Mouse (Mus musculus) CH12.LX (cell line): ENCODE measurements around the gene Ilf3. TPM values are rescaled to one million over a fixed set of nuclear protein-coding genes. Genes with fewer than 3 reads are reported as not detected.
A peak's percentile ranks its signal among the peaks of the same experiment; 100 is the strongest.

ENCODE experiments used
- DNase-seq: peaks from one replicate; pipeline ENCODE4 v3.0.0-alpha.2; 2013; ENCODE audit errors: extremely low read depth
- H3K27ac ChIP-seq: 2 replicates; pipeline ENCODE4 v1.5.1; 2012; ENCODE audit warnings: low read depth, mild to moderate bottlenecking, control low read depth, moderate library complexity; ENCODE audit not compliant: insufficient read depth
- H3K27me3 ChIP-seq: replicated peaks from 2 replicates; pipeline ENCODE3; 2012; ENCODE audit warnings: inconsistent platforms
- H3K36me3 ChIP-seq, 2 experiments: replicated peaks in 1 of 2; 2 replicates each; pipeline versions ENCODE3 to v1.6.1; 2012; ENCODE audit warnings: inconsistent platforms in 1 of 2, low read length in 1 of 2, mild to moderate bottlenecking in 1 of 2, mixed read lengths in 1 of 2, moderate library complexity in 1 of 2; ENCODE audit not compliant: control insufficient read depth in 1 of 2, insufficient read depth in 1 of 2
- H3K4me1 ChIP-seq, 2 experiments: 2 replicates each; pipeline ENCODE4 v1.6.1; 2012; ENCODE audit warnings: inconsistent platforms in 1 of 2, moderate library complexity in 1 of 2; ENCODE audit not compliant: insufficient read depth in 2 of 2, control insufficient read depth in 1 of 2
- H3K4me2 ChIP-seq: 2 replicates; pipeline ENCODE4 v1.6.1; 2012; ENCODE audit warnings: low read depth, mild to moderate bottlenecking, control low read depth; ENCODE audit not compliant: poor library complexity, insufficient read depth, severe bottlenecking
- H3K4me3 ChIP-seq, 3 experiments: fragments of 150-350 bp in 1 of 3; sonication (generic) in 1 of 3; replicated peaks in 1 of 3; 2 replicates each; pipeline versions ENCODE3 to v1.5.1; 2011 to 2012; ENCODE audit warnings: low read depth in 2 of 3, low read length in 2 of 3, mild to moderate bottlenecking in 2 of 3, moderate library complexity in 2 of 3, control low read depth in 1 of 3, improper control_type of control experiment in 1 of 3, inconsistent platforms in 1 of 3, mixed read lengths in 1 of 3; ENCODE audit not compliant: poor library complexity in 1 of 3
- H3K79me2 ChIP-seq: replicated peaks from 2 replicates; pipeline ENCODE4 v1.6.1; 2012; ENCODE audit warnings: mild to moderate bottlenecking, moderate library complexity; ENCODE audit not compliant: control insufficient read depth, poor library complexity, insufficient read depth, severe bottlenecking; ENCODE audit errors: extremely low read depth
- H3K9ac ChIP-seq: 2 replicates; pipeline ENCODE4 v1.6.1; 2012; ENCODE audit warnings: low read depth, mild to moderate bottlenecking, control low read depth, moderate library complexity; ENCODE audit not compliant: insufficient read depth
- H3K9me3 ChIP-seq: replicated peaks from 2 replicates; pipeline ENCODE3; 2012; ENCODE audit warnings: low read length, inconsistent platforms, mixed read lengths
- BHLHE40 ChIP-seq: IDR thresholded peaks from 2 replicates; pipeline ENCODE4 v1.6.1; 2011; ENCODE audit warnings: mild to moderate bottlenecking, low read depth, low read length, improper control_type of control experiment
- CHD1 ChIP-seq: IDR thresholded peaks from 2 replicates; pipeline ENCODE4 v1.6.1; 2012; ENCODE audit warnings: low read depth, low read length, improper control_type of control experiment, inconsistent platforms
- CHD2 ChIP-seq: IDR thresholded peaks from 2 replicates; pipeline ENCODE4 v1.6.1; 2011; ENCODE audit warnings: low read length, improper control_type of control experiment
- CTCF ChIP-seq, 2 experiments: IDR thresholded peaks in 1 of 2; conservative IDR thresholded peaks in 1 of 2; 2 replicates each; pipeline ENCODE4 v1.5.1; 2011 to 2012; ENCODE audit warnings: low read depth in 2 of 2, low read length in 2 of 2, improper control_type of control experiment in 1 of 2, inconsistent platforms in 1 of 2, mild to moderate bottlenecking in 1 of 2, moderate library complexity in 1 of 2
- ELF1 ChIP-seq: IDR thresholded peaks from 2 replicates; pipeline ENCODE4 v1.6.1; 2014; ENCODE audit warnings: low read depth, mild to moderate bottlenecking, inconsistent platforms, low read length, improper control_type of control experiment
- ETS1 ChIP-seq: conservative IDR thresholded peaks from 2 replicates; pipeline ENCODE4 v1.6.1; 2012; ENCODE audit warnings: low read depth, mild to moderate bottlenecking, inconsistent platforms, low read length, improper control_type of control experiment, moderate library complexity
- IRF4 ChIP-seq: IDR thresholded peaks from 2 replicates; pipeline ENCODE4 v1.6.1; 2014; ENCODE audit warnings: low read depth, mild to moderate bottlenecking, inconsistent platforms, low read length, improper control_type of control experiment
- JUND ChIP-seq: conservative IDR thresholded peaks from 2 replicates; pipeline ENCODE4 v1.6.1; 2011; ENCODE audit warnings: low read depth, low read length, improper control_type of control experiment
- MAX ChIP-seq: IDR thresholded peaks from 2 replicates; pipeline ENCODE4 v1.6.1; 2011; ENCODE audit warnings: low read length, improper control_type of control experiment
- MEF2A ChIP-seq: IDR thresholded peaks from 2 replicates; pipeline ENCODE4 v1.6.1; 2014; ENCODE audit warnings: low read depth, mild to moderate bottlenecking, inconsistent platforms, low read length, improper control_type of control experiment, borderline replicate concordance
- MXI1 ChIP-seq: IDR thresholded peaks from 2 replicates; pipeline ENCODE4 v1.6.1; 2011; ENCODE audit warnings: mild to moderate bottlenecking, low read depth, low read length, improper control_type of control experiment
- MYC ChIP-seq: IDR thresholded peaks from 2 replicates; pipeline ENCODE4 v1.6.1; 2011; ENCODE audit warnings: low read depth, mild to moderate bottlenecking, improper control_type of control experiment, low read length
- NELFE ChIP-seq: IDR thresholded peaks from 2 replicates; pipeline ENCODE4 v1.6.1; 2011; ENCODE audit warnings: low read depth, low read length, improper control_type of control experiment
- NRF1 ChIP-seq: IDR thresholded peaks from 2 replicates; pipeline ENCODE4 v1.6.1; 2014; ENCODE audit warnings: low read depth, mild to moderate bottlenecking, inconsistent platforms, low read length, improper control_type of control experiment, moderate library complexity
- PAX5 ChIP-seq: IDR thresholded peaks from 2 replicates; pipeline ENCODE4 v1.6.1; 2012; ENCODE audit warnings: low read length, inconsistent platforms, mixed read lengths
- POLR2AphosphoS2 ChIP-seq: IDR thresholded peaks from 2 replicates; pipeline ENCODE4 v1.6.1; 2011; ENCODE audit warnings: low read depth, low read length, improper control_type of control experiment
- RAD21 ChIP-seq: IDR thresholded peaks from 2 replicates; pipeline ENCODE4 v1.6.1; 2011; ENCODE audit warnings: low read depth, mild to moderate bottlenecking, low read length, improper control_type of control experiment, moderate library complexity
- RCOR1 ChIP-seq: conservative IDR thresholded peaks from 2 replicates; pipeline ENCODE4 v1.6.1; 2012; ENCODE audit warnings: low read depth, mild to moderate bottlenecking, inconsistent platforms, low read length, improper control_type of control experiment
- SIN3A ChIP-seq: IDR thresholded peaks from 2 replicates; pipeline ENCODE4 v1.6.1; 2012; ENCODE audit warnings: low read length, improper control_type of control experiment, inconsistent platforms
- TBP ChIP-seq: conservative IDR thresholded peaks from 2 replicates; pipeline ENCODE4 v1.6.1; 2011; ENCODE audit warnings: low read depth, low read length, improper control_type of control experiment
- USF2 ChIP-seq: conservative IDR thresholded peaks from 2 replicates; pipeline ENCODE4 v1.6.1; 2011; ENCODE audit warnings: low read depth, low read length, improper control_type of control experiment
- ZMIZ1 ChIP-seq: IDR thresholded peaks from 2 replicates; pipeline ENCODE4 v1.6.1; 2012; ENCODE audit warnings: low read depth, mild to moderate bottlenecking, inconsistent platforms, low read length, improper control_type of control experiment
- dilution Hi-C: fragments of 300-500 bp; cut with MboI; formaldehyde crosslinking; loops from 2 replicates; pipeline ENCODE4 v1.14.3; 2020; ENCODE audit warnings: low sequenced_read_pairs; ENCODE audit not compliant: extremely low pct_unique_long_range_greater_than_20kb, extremely low pct_ligation_motif_present
- in situ Hi-C: fragments of 300-500 bp; cut with MboI; formaldehyde crosslinking; loops from 3 replicates; pipeline ENCODE4 v1.14.3; 2019; ENCODE audit warnings: low sequenced_read_pairs, low pct_ligation_motif_present, low pct_unique_long_range_greater_than_20kb, mixed read lengths
- polyA plus RNA-seq: library from polyadenylated mRNA; unstranded; fragments of >175 nt; gene quantifications from 2 replicates; pipeline ENCODE4 v1.2.1, GENCODE M21; 2012; ENCODE audit warnings: low read depth; ENCODE audit not compliant: insufficient read length
- total RNA-seq, 2 experiments: library from RNA; depleted of rRNA; stranded (reverse); fragments of 300-350 nt in 1 of 2; fragments of >200 nt in 1 of 2; gene quantifications; 2 replicates each; pipeline ENCODE4 v1.2.3; 2012 to 2014

The Ilf3 gene
- total and polyA plus RNA-seq, 3 experiments, result 72.8 to 128 (median 77.3) TPM

GRCm38 (mm10) chr9:21322211-21322916 is 45.3 kb upstream of the Ilf3 start:
- Histone ChIP-seq H3K9ac (peak overlapping the region; percentile 69), H3K27me3 (no peaks in the 10 kb centered on the region), H3K4me2 (peak overlapping the region; percentile 77), H3K79me2 (peaks cover 42% of the 10 kb centered on the region), H3K36me3 (peaks cover 0 to 21% of the 10 kb centered on the region in 2 experiments)
- in situ Hi-C loops, result no loop called here
- 0 out of 2 replicates have a peak, but pooled peaks have one; percentile 33 for TF ChIP-seq TBP
- peak in 1 of 2 experiments; percentile 22; a peak in 3 of 4 replicates for TF ChIP-seq CTCF (conservative IDR thresholded peaks at IDR 0.05 in 1 of 2, IDR thresholded peaks at IDR 0.05 in 1 of 2; ENCODE audit: low read depth in 2 of 2, low read length in 2 of 2)
- peak; percentile 36; the same call in 1 of the 2 replicates for TF ChIP-seq NELFE
- TF ChIP-seq POLR2AphosphoS2, result no peak
- no peak for TF ChIP-seq USF2
- TF ChIP-seq ETS1, result no peak
- no peak for TF ChIP-seq CHD2
- TF ChIP-seq JUND, result no peak
- no peak for TF ChIP-seq ELF1
- TF ChIP-seq RCOR1, result no peak
- TF ChIP-seq MXI1, result peak; percentile 73
- no peak for TF ChIP-seq MEF2A
- peak; percentile 85 for TF ChIP-seq BHLHE40
- TF ChIP-seq IRF4, result no peak
- no peak for TF ChIP-seq PAX5
- peak; percentile 49; the same call in 1 of the 2 replicates for TF ChIP-seq SIN3A
- TF ChIP-seq CHD1, result no peak
- TF ChIP-seq NRF1, result peak; percentile 87
- TF ChIP-seq MYC, result peak; percentile 29; the same call in 1 of the 2 replicates
- peak; percentile 47 for TF ChIP-seq MAX
- TF ChIP-seq RAD21, result no peak
- peak; percentile 20; the same call in 1 of the 2 replicates for TF ChIP-seq ZMIZ1
- TF ChIP-seq, all 38 proteins: peak for 10
- DNase-seq, result peak; percentile 87
- H3K4me3 ChIP-seq, result peak overlapping the region; percentile 76 to 96 (median 77)
- H3K4me1 ChIP-seq, result peaks cover 10 to 50% of the 10 kb centered on the region in 2 experiments
- H3K27ac ChIP-seq, result peak overlapping the region; percentile 67
- H3K9me3 ChIP-seq, result peaks cover 3% of the 10 kb centered on the region
- dilution Hi-C loops, result no loop called here
